In genomic region chr2:71872141-71872540, GRCm38 (mm10) we compare ENCODE assay signal across 8 mouse cellular contexts. TPM values are rescaled to one million over a fixed set of nuclear protein-coding genes. Genes with fewer than 3 reads are reported as not detected.
DNase-seq lines count a peak whose midpoint lies in the region; ATAC-seq lines count a peak whose summit lies in the region.
"Had no signal": no experiment of that assay in that cellular context is flagged by ENCODE, and none has a peak within 500 bp of the region (broad histone marks: within the 10 kb centered on the region; RNA-seq: fewer than 3 reads in every experiment).

No protein-coding gene starts in this region.

- no peak overlapping the region for H3K9ac ChIP-seq in kidney, embryonic 16.5 days (replicated peaks; ENCODE audit: low read length)
- H3K9ac ChIP-seq in embryonic facial prominence, embryonic 13.5 days: no peak overlapping the region
- H3K9ac ChIP-seq in hindbrain, embryonic 15.5 days: no peak overlapping the region
- no peak overlapping the region for H3K9ac ChIP-seq in neural tube, embryonic 13.5 days

- H3K4me2 ChIP-seq in kidney, embryonic 16.5 days (replicated peaks; ENCODE audit: low read depth, low read length): peak overlapping the region; percentile 96
- peak overlapping the region; percentile 86 for H3K4me2 ChIP-seq in embryonic facial prominence, embryonic 13.5 days
- H3K4me2 ChIP-seq in hindbrain, embryonic 15.5 days: peak overlapping the region; percentile 92
- H3K4me2 ChIP-seq in neural tube, embryonic 13.5 days: peak overlapping the region; percentile 90

- no peak for ATAC-seq in kidney, embryonic 16.5 days (ENCODE audit: low FRiP score, low TSS enrichment)
- ATAC-seq in embryonic facial prominence, embryonic 13.5 days (ENCODE audit: insufficient number of reproducible peaks, insufficient read depth, low FRiP score, low TSS enrichment, low read depth): no peak
- no peak for ATAC-seq in hindbrain, embryonic 15.5 days (ENCODE audit: low FRiP score, low read depth)
- no peak for ATAC-seq in neural tube, embryonic 13.5 days (ENCODE audit: low read depth)
- no peak for ATAC-seq in megakaryocyte-erythroid progenitor cell, adult 5-6 weeks (replicated peaks; ENCODE audit: low FRiP score, low TSS enrichment, poor library complexity, severe bottlenecking)

- peaks cover 23% of the 10 kb centered on the region for H3K4me1 ChIP-seq in kidney, embryonic 16.5 days (ENCODE audit: insufficient read depth, low read length)
- peaks cover 14% of the 10 kb centered on the region; the same call in 1 of the 2 replicates for H3K4me1 ChIP-seq in embryonic facial prominence, embryonic 13.5 days
- peaks cover 14% of the 10 kb centered on the region; the same call in 1 of the 2 replicates for H3K4me1 ChIP-seq in hindbrain, embryonic 15.5 days (replicated peaks)
- peaks cover 14% of the 10 kb centered on the region for H3K4me1 ChIP-seq in neural tube, embryonic 13.5 days (replicated peaks)

- peak overlapping the region; percentile 61; the same call in 1 of the 2 replicates for H3K27ac ChIP-seq in kidney, embryonic 16.5 days (ENCODE audit: low read length)
- peak overlapping the region; percentile 94; the same call in 1 of the 2 replicates for H3K27ac ChIP-seq in embryonic facial prominence, embryonic 13.5 days
- no peak overlapping the region for H3K27ac ChIP-seq in hindbrain, embryonic 15.5 days (replicated peaks)
- no peak overlapping the region for H3K27ac ChIP-seq in neural tube, embryonic 13.5 days (replicated peaks)

- DNase-seq in kidney, postnatal 14 days: no peak
- no peak for DNase-seq in thymus, adult 18-20 months
- DNase-seq: kidney, postnatal 10 days had no signal

- peak overlapping the region; percentile 78; the same call in 1 of the 2 replicates for H3K4me3 ChIP-seq in kidney, embryonic 16.5 days (ENCODE audit: low read length)
- peak overlapping the region; percentile 82; the same call in 1 of the 2 replicates for H3K4me3 ChIP-seq in embryonic facial prominence, embryonic 13.5 days
- peak overlapping the region; percentile 91 for H3K4me3 ChIP-seq in hindbrain, embryonic 15.5 days
- no peak overlapping the region for H3K4me3 ChIP-seq in neural tube, embryonic 13.5 days

- no peaks in the 10 kb centered on the region for H3K27me3 ChIP-seq in kidney, embryonic 16.5 days (ENCODE audit: insufficient read depth, low read length)
- H3K27me3 ChIP-seq in embryonic facial prominence, embryonic 13.5 days: no peaks in the 10 kb centered on the region
- no peaks in the 10 kb centered on the region for H3K27me3 ChIP-seq in hindbrain, embryonic 15.5 days
- H3K27me3 ChIP-seq in neural tube, embryonic 13.5 days: peaks cover 9% of the 10 kb centered on the region

- H3K9me3 ChIP-seq in kidney, embryonic 16.5 days (ENCODE audit: low read length): no peaks in the 10 kb centered on the region
- H3K9me3 ChIP-seq in embryonic facial prominence, embryonic 13.5 days: no peaks in the 10 kb centered on the region
- no peaks in the 10 kb centered on the region for H3K9me3 ChIP-seq in hindbrain, embryonic 15.5 days
- no peaks in the 10 kb centered on the region for H3K9me3 ChIP-seq in neural tube, embryonic 13.5 days

- no peaks in the 10 kb centered on the region for H3K36me3 ChIP-seq in kidney, embryonic 16.5 days (ENCODE audit: insufficient read depth, low read length)
- H3K36me3 ChIP-seq in embryonic facial prominence, embryonic 13.5 days: no peaks in the 10 kb centered on the region
- no peaks in the 10 kb centered on the region for H3K36me3 ChIP-seq in hindbrain, embryonic 15.5 days
- H3K36me3 ChIP-seq in neural tube, embryonic 13.5 days: no peaks in the 10 kb centered on the region

- 76% methylated on average over 10 of the region's 10 CpGs for WGBS in kidney, embryonic 16.5 days
- 80% methylated on average over 10 of the region's 10 CpGs for WGBS in embryonic facial prominence, embryonic 13.5 days
- WGBS in hindbrain, embryonic 15.5 days: 84% methylated on average over 10 of the region's 10 CpGs
- 82% methylated on average over 10 of the region's 10 CpGs for WGBS in neural tube, embryonic 13.5 days

RNA-seq across cellular contexts. Expression of gene Pdk1, which starts 0.9 kb away (rescaled TPM):
- polyA plus RNA-seq in kidney, embryonic 16.5 days (2015; fragmentation: Nextera tagmentation; extraction: Ambion mirVana): 46.3 and 48.9 TPM in 2 replicates
- polyA plus RNA-seq in embryonic facial prominence, embryonic 13.5 days (2015; fragmentation: Nextera tagmentation; extraction: Ambion mirVana): 48.6 and 54.9 TPM in 2 replicates
- 21.5 and 22.6 TPM in 2 replicates for polyA plus RNA-seq in hindbrain, embryonic 15.5 days (2015; fragmentation: Nextera tagmentation; extraction: Ambion mirVana)
- 12.0 and 13.7 TPM in 2 replicates for polyA plus RNA-seq in neural tube, embryonic 13.5 days (2015; fragmentation: Nextera tagmentation; extraction: Ambion mirVana)
- total RNA-seq in megakaryocyte-erythroid progenitor cell, adult 5-6 weeks (2014; fragmentation: Nextera tagmentation): 27.9 and 38.7 TPM in 2 replicates
- 61.9 and 66.8 TPM in 2 replicates for total RNA-seq in megakaryocyte-erythroid progenitor cell, adult 5-6 weeks (2017)

Comparison
In these comparisons a context has a peak if more than half of its experiments do, and no peak if none do; other contexts are left out.
1. H3K27ac ChIP-seq: peak in kidney, embryonic 16.5 days (single experiment) and embryonic facial prominence, embryonic 13.5 days (single experiment); none in hindbrain, embryonic 15.5 days (single experiment) and neural tube, embryonic 13.5 days (single experiment).
2. Peak in every context shown above with its lines, with median percentiles within 50 percentile points of each other: H3K4me2 ChIP-seq.